Mouse (Mus musculus) intestine, embryonic 15.5 days (tissue): Measurements from ENCODE around the gene Cyp4f39. TPM values are rescaled to one million over a fixed set of nuclear protein-coding genes. Genes with fewer than 3 reads are reported as not detected.
A peak's percentile ranks its signal among the peaks of the same experiment; 100 is the strongest.
"Not testable (repeated sequence)": the region's sequence is repeated elsewhere in the genome, so short reads cannot be mapped to it uniquely, and the experiment has no call there.

ENCODE experiments used
- ATAC-seq: fragments of 200-750 bp; cut with Nextera tagmentation; 2 replicates; pipeline ENCODE4 v1.8.0; 2017; ENCODE audit warnings: moderate TSS enrichment, moderate library complexity
- H3K27ac ChIP-seq: fragments of 300-500 bp; sonication (generic); 2 replicates; pipeline ENCODE4 v1.5.1; 2015; ENCODE audit warnings: mild to moderate bottlenecking, inconsistent platforms
- H3K27me3 ChIP-seq: fragments of 300-500 bp; sonication (generic); replicated peaks from 2 replicates; pipeline ENCODE4 v1.6.1; 2015; ENCODE audit warnings: inconsistent platforms
- H3K36me3 ChIP-seq: fragments of 300-500 bp; sonication (generic); 2 replicates; pipeline ENCODE4 v1.6.1; 2015; ENCODE audit warnings: inconsistent platforms
- H3K4me1 ChIP-seq: fragments of 300-500 bp; sonication (generic); replicated peaks from 2 replicates; pipeline ENCODE4 v1.6.1; 2015; ENCODE audit warnings: inconsistent platforms
- H3K4me2 ChIP-seq: fragments of 300-500 bp; sonication (generic); replicated peaks from 2 replicates; pipeline ENCODE4 v1.6.1; 2015; ENCODE audit warnings: mild to moderate bottlenecking, inconsistent platforms
- H3K4me3 ChIP-seq: fragments of 300-500 bp; sonication (generic); replicated peaks from 2 replicates; pipeline ENCODE4 v1.5.1; 2015; ENCODE audit warnings: inconsistent platforms
- H3K9ac ChIP-seq: fragments of 300-500 bp; sonication (generic); 2 replicates; pipeline ENCODE4 v1.6.1; 2015; ENCODE audit warnings: inconsistent platforms
- H3K9me3 ChIP-seq: fragments of 300-500 bp; sonication (generic); 2 replicates; pipeline ENCODE4 v1.6.1; 2016; ENCODE audit warnings: inconsistent platforms
- WGBS: fragments of 180-500 bp; shearing (Covaris S2); methylation state at CpG from one replicate; pipeline ENCODE4 v1.1.7; 2015; 5-methylcytosine and 5-hydroxymethylcytosine counted together
- polyA plus RNA-seq: library from polyadenylated mRNA; unstranded; fragments of >200 nt; fragmentation: Nextera tagmentation; extraction: Ambion mirVana; gene quantifications from 2 replicates; pipeline ENCODE4 v1.2.1, GENCODE M21; 2015

Cyp4f39 gene
- polyA plus RNA-seq, 1 experiment from 2014 or later = 0.29 TPM

DNA sequence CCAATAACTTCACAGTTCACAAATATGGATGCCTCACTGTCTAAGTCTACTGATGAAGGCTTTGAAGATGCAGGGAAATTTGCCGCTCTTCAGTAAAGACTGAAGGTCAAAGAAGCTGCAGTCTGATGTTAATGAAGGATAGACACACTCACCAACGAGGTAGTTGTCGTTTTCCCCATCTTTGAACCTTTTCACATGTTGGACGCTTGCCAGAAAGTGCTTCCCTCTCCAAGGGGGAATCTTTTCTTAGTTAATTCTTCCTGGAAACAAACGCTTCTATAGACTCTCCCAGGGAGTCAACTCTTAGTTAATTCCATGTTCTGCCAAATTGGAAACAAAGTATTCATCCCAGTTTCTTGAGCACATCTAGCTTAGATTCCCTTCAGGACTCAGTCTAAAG, 63.6 kb downstream of the Cyp4f39 start:
- 74% methylated on average over 5 of the region's 5 CpGs for WGBS
- no peaks in the 10 kb centered on the region for H3K27me3 ChIP-seq
- H3K9me3 ChIP-seq = no peaks in the 10 kb centered on the region
- H3K36me3 ChIP-seq = no peaks in the 10 kb centered on the region
- H3K4me3 ChIP-seq = no peak overlapping the region
- ATAC-seq = no peak
- no peak overlapping the region for H3K9ac ChIP-seq
- no peak overlapping the region for H3K4me2 ChIP-seq
- no peak overlapping the region for H3K27ac ChIP-seq
- no peaks in the 10 kb centered on the region for H3K4me1 ChIP-seq

- Histone ChIP-seq H3K36me3 (0 out of 2 replicates have a peak, but pooled peaks cover 4% of the 10 kb centered on the region), H3K4me2 (no peak overlapping the region), H3K9me3 (no peaks in the 10 kb centered on the region), H3K4me1 (no peaks in the 10 kb centered on the region), H3K4me3 (no peak overlapping the region), H3K9ac (no peak overlapping the region), H3K27ac (no peak overlapping the region), H3K27me3 (no peaks in the 10 kb centered on the region)
- 82% methylated on average over 5 of the region's 5 CpGs for WGBS
- no peak for ATAC-seq
Measured at GRCm38 (mm10) chr17:32521981-32522380, 69.5 kb downstream of the Cyp4f39 start.

DNA sequence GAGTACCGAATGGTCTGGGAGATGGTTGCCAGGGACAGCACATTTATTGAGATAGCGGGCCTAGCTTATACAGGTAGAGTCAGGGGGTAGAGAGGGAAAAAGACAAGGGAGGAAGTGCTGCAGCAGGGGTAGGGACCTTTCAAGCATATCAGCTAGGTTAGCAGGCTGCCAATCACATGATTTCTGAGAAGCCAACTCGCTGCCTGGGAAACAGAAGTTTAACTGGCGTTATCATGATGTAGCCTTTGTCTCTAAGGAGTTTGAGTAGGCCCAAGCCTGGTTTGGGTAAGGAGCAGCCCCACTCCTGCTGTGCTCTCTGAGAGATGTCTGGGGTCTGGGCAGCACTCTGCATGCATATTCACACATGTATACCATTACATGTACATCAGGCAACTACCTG, 69.9 kb downstream of the Cyp4f39 start:
- WGBS = 85% methylated on average over 4 of the region's 4 CpGs
- H3K4me3 ChIP-seq = no peak overlapping the region
- no peaks in the 10 kb centered on the region for H3K9me3 ChIP-seq
- H3K36me3 ChIP-seq = 0 out of 2 replicates have a peak, but pooled peaks cover 4% of the 10 kb centered on the region
- no peak overlapping the region for H3K9ac ChIP-seq
- ATAC-seq = no peak
- no peaks in the 10 kb centered on the region for H3K27me3 ChIP-seq
- no peak overlapping the region for H3K27ac ChIP-seq
- H3K4me1 ChIP-seq = no peaks in the 10 kb centered on the region
- H3K4me2 ChIP-seq = no peak overlapping the region

DNA sequence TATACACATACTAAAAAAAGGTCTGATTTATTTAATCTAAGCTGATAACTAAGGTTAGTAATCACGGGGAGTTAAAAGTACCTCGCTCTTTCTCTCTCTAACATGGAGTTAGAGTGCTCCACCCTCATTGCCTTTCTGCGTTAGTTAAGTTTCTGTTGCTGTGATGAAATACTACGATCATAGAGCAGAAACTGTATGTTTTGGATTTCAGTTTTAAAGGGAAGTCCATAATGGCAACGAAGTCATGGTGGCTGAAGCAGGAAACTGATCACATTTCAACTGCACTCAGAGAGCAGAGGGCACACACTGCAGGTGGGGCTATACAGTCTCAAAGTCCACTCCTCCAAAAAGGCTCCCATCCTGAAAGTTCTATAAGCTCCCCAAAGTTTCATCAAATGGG, 70.3 kb downstream of the Cyp4f39 start:
- H3K9ac ChIP-seq = no peak overlapping the region
- no peak overlapping the region for H3K4me3 ChIP-seq
- H3K9me3 ChIP-seq = no peaks in the 10 kb centered on the region
- H3K36me3 ChIP-seq = 0 out of 2 replicates have a peak, but pooled peaks cover 4% of the 10 kb centered on the region
- 87% methylated on average over 5 of the region's 5 CpGs for WGBS
- H3K27me3 ChIP-seq = no peaks in the 10 kb centered on the region
- no peaks in the 10 kb centered on the region for H3K4me1 ChIP-seq
- no peak overlapping the region for H3K27ac ChIP-seq
- ATAC-seq = no peak
- no peak overlapping the region for H3K4me2 ChIP-seq

DNA sequence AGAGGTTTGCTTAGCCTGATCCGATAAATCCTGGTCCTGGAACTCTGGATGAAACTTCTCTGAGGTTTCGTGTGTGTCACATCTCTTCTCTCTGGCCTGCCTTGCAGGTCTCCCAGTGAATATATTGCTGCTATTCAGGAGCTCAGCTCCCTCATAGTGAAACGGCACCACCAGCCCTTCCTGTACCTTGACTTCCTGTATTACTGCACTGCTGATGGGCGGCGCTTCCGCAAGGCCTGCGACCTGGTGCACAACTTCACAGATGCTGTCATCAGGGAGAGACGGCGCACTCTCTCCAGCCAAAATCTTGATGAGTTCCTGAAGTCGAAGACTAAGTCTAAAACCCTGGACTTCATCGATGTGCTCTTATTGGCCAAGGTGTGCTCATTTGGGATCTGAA, 71.4 kb downstream of the Cyp4f39 start:
- no peaks in the 10 kb centered on the region for H3K27me3 ChIP-seq
- no peak for ATAC-seq
- H3K9ac ChIP-seq = no peak overlapping the region
- H3K36me3 ChIP-seq = 0 out of 2 replicates have a peak, but pooled peaks cover 4% of the 10 kb centered on the region
- H3K4me2 ChIP-seq = no peak overlapping the region
- H3K4me1 ChIP-seq = no peaks in the 10 kb centered on the region
- 88% methylated on average over 11 of the region's 11 CpGs for WGBS
- H3K4me3 ChIP-seq = no peak overlapping the region
- no peak overlapping the region for H3K27ac ChIP-seq
- H3K9me3 ChIP-seq = no peaks in the 10 kb centered on the region

GRCm38 (mm10) chr17:32526341-32526740, 73.8 kb downstream of the Cyp4f39 start:
- H3K4me2 ChIP-seq, H3K36me3 ChIP-seq, H3K9me3 ChIP-seq, H3K27ac ChIP-seq, H3K27me3 ChIP-seq, H3K4me3 ChIP-seq, ATAC-seq, H3K4me1 ChIP-seq, H3K9ac ChIP-seq: not testable (repeated sequence)
- WGBS = 93% methylated on average over 1 of the region's 1 CpGs

GRCm38 (mm10) chr17:32527748-32528147, 75.2 kb downstream of the Cyp4f39 start:
- Histone ChIP-seq H3K27me3 (no peaks in the 10 kb centered on the region), H3K9ac (no peak overlapping the region), H3K4me2 (peak overlapping the region; percentile 58), H3K4me1 (no peaks in the 10 kb centered on the region), H3K27ac (no peak overlapping the region), H3K36me3 (no peaks in the 10 kb centered on the region), H3K4me3 (no peak overlapping the region), H3K9me3 (no peaks in the 10 kb centered on the region)
- WGBS = 83% methylated on average over 11 of the region's 11 CpGs
- no peak for ATAC-seq

DNA sequence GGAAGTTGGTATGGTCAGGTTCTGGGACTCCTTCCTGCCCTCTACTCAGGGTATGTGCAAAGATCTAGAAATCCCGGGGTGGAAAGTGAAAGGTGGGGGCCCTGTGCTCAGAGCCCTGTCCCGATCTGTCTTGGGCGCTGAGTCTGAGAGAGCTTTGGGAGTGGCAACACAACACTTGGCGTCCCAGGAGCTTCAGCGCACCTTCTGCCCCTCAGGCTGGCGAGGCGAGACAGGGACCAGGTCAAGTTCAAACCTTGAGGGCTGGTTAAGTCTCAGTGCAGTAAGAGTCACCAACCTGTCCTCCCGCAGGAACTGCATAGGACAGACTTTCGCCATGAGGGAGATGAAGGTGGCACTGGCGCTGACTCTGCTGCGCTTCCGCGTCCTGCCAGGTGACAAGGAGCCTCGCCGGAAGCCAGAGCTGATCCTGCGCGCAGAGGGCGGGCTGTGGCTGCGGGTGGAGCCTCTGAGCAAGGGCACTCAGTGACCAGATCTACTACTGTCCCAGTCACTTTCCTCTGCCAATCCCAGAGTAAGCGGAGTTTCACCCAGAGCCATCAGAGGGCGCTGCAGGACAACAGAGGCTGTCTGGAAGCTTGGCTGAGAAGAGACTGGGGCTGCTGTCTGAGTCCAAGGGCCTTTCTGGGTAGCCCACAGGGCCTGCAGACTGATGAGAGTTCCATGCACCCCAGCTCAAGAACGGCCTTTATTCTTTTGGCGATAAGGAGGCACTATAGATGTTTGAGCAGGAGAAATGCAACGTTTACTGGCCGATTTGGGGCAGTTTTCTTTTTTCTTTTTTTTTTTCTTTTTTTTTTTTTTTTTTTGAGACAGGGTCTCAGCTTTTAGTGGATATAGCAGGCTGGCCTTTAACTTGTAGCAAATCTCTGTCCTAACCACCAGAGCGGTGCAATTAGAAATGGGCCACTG, 76.2 kb downstream of the Cyp4f39 start:
- ATAC-seq = peak; percentile 98
- H3K27ac ChIP-seq = 0 out of 2 replicates have a peak overlapping the region, but pooled peaks have one; percentile 6
- no peaks in the 10 kb centered on the region for H3K36me3 ChIP-seq
- WGBS = 16% methylated on average over 26 of the region's 26 CpGs
- H3K4me1 ChIP-seq = no peaks in the 10 kb centered on the region
- peak overlapping the region; percentile 37 for H3K9ac ChIP-seq
- peak overlapping the region; percentile 34 for H3K4me3 ChIP-seq
- H3K4me2 ChIP-seq = peak overlapping the region; percentile 58
- no peaks in the 10 kb centered on the region for H3K9me3 ChIP-seq
- no peaks in the 10 kb centered on the region for H3K27me3 ChIP-seq

GRCm38 (mm10) chr17:32532356-32532755, 79.8 kb downstream of the Cyp4f39 start:
- not testable (repeated sequence) for H3K36me3 ChIP-seq, H3K9ac ChIP-seq, H3K4me1 ChIP-seq, H3K4me2 ChIP-seq, H3K27ac ChIP-seq, ATAC-seq, H3K4me3 ChIP-seq, H3K9me3 ChIP-seq, H3K27me3 ChIP-seq
- WGBS = 74% methylated on average over 4 of the region's 4 CpGs

DNA sequence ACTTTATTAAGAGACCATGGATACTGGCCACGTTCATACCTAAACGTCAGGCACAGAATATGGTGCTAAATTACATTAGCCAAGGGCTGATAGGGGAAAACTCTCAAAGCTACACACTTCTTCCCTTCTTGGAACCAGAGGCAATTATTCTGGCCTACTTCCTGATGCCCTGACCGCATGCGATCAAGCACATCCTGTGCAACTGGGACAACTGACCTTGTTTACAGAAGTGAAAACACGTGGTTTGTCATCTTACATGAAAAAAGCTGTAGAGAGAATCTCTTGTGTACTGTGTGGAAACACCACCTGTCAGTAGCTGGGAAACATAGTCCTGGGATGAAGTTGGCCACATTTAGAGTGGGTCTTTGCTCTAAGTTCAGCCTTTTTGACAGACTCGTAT, 81.5 kb downstream of the Cyp4f39 start:
- no peak overlapping the region for H3K27ac ChIP-seq
- no peaks in the 10 kb centered on the region for H3K36me3 ChIP-seq
- WGBS = 74% methylated on average over 6 of the region's 6 CpGs

GRCm38 (mm10) chr17:32536051-32536866, 83.7 kb downstream of the Cyp4f39 start, which contains the start of gene Cyp4f16:
Cyp4f16 (plus strand) TSS chr17:32536558.
- H3K27me3 ChIP-seq, H3K4me1 ChIP-seq, H3K9me3 ChIP-seq, H3K36me3 ChIP-seq: not testable (repeated sequence)
- 5% methylated on average over 5 of the region's 5 CpGs for WGBS
- ATAC-seq = peak; percentile 98
- peak within 1 kb of the TSS; percentile 49 for H3K4me3 ChIP-seq
- H3K4me2 ChIP-seq = peak within 1 kb of the TSS; percentile 76
- H3K9ac ChIP-seq = peak within 1 kb of the TSS; percentile 45
- peak within 1 kb of the TSS; percentile 68 for H3K27ac ChIP-seq

More for the DNA sequence above, 81.5 kb downstream of the Cyp4f39 start:
- H3K27me3 ChIP-seq = no peaks in the 10 kb centered on the region
- H3K4me3 ChIP-seq = no peak overlapping the region
- H3K4me2 ChIP-seq = no peak overlapping the region
- no peaks in the 10 kb centered on the region for H3K9me3 ChIP-seq
- H3K9ac ChIP-seq = no peak overlapping the region
- no peak for ATAC-seq
- peaks cover 7% of the 10 kb centered on the region for H3K4me1 ChIP-seq

DNA sequence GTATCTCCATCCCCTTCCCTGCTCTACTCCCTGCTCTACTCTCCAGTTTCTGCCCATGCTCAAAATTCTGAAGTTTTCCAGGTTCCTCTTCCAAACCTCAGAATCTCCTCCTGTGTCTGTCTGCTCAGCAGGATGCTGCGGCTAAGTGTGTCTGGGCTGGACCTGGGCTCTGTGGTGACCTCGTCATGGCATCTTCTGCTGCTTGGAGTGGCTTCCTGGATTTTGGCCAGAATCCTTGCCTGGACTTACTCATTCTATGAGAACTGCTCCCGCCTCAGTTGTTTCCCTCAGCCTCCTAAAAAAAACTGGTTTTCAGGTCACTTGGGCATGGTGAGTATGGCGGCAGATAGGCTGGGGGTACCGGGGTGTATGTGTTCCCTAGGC, 84.3 kb downstream of the Cyp4f39 start:
- Histone ChIP-seq H3K9me3 (no peaks in the 10 kb centered on the region), H3K4me1 (peaks cover 7% of the 10 kb centered on the region), H3K27me3 (no peaks in the 10 kb centered on the region), H3K9ac (peak overlapping the region; percentile 45), H3K4me2 (peak overlapping the region; percentile 76), H3K4me3 (peak overlapping the region; percentile 49), H3K36me3 (no peaks in the 10 kb centered on the region), H3K27ac (peak overlapping the region; percentile 68; the same call in 1 of the 2 replicates)
- WGBS = 49% methylated on average over 5 of the region's 5 CpGs
- no peak for ATAC-seq
